Mouse (Mus musculus): Measurements from ENCODE around the gene Itgb3. TPM values are rescaled to one million over a fixed set of nuclear protein-coding genes. Genes with fewer than 3 reads are reported as not detected.
"Not testable (repeated sequence)": the region's sequence is repeated elsewhere in the genome, so short reads cannot be mapped to it uniquely, and the experiment has no call there.

The Itgb3 gene
- total and polyA plus RNA-seq, 3 experiments, result 0.87 to 19.2 (median 2.7) TPM

DNA sequence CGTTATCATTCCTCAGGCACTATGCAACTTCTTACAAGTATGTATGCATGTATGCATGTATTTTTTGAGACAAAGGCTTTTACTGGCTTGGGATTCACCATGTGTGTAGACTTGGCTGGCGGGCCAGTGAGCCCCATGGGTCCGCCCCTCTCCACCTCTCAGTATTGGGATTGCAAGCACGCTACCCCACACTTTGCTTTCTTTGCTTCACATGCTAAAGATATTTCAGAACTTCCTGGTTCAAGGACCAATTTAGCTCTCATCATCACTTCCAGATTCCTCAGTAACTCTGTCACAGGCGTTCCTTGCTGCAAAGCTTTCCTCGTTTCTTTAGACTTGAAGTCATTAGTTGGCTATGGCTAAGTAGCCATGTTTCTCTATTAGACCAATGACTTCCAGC, 41.7 kb upstream of the Itgb3 start:
- H3K9me3 ChIP-seq (replicated peaks), result 0 out of 2 replicates have a peak, but pooled peaks cover 4% of the 10 kb centered on the region
- no peak overlapping the region for H3K4me3 ChIP-seq (ENCODE audit: low read depth, low read length)
- TF ChIP-seq TAL1 (conservative IDR thresholded peaks at IDR 0.05; ENCODE audit: low read depth, low read length) (no peak), POLR2AphosphoS5 (IDR thresholded peaks at IDR 0.05; ENCODE audit: insufficient replicate concordance, low read depth, low read length) (no peak)
- ATAC-seq (ENCODE audit: extremely low read depth, insufficient number of reproducible peaks, low FRiP score, poor library complexity, severe bottlenecking) (no peak), DNase-seq (ENCODE audit: low spot score) (no peak)
- peaks cover 3% of the 10 kb centered on the region for H3K4me1 ChIP-seq (ENCODE audit: insufficient read depth, low read depth, low read length)
- H3K27me3 ChIP-seq (ENCODE audit: insufficient read depth, low read length), result peaks cover 46% of the 10 kb centered on the region
- no peaks in the 10 kb centered on the region for H3K36me3 ChIP-seq (replicated peaks)

DNA sequence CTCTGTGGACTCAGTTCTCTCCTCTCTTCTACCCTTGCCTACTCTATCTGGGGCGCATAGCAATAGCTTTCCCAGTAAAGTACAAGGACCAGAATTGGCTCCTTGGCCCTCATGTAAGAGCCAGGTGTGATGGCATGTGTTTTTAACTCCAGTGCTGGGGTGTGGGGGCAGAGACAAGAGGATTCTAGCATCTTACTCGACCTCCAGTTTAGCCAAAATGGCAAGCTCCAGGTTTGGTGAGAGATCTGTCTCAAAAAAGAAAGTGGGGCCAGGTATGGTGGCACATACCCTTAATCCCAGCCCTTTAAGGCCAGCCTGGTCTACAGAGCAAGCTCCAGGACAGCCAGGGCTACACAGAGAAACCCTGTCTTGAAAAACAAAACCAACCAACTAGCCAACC, 41.0 kb upstream of the Itgb3 start:
- Histone ChIP-seq H3K4me1 (ENCODE audit: insufficient read depth, low read depth, low read length) (peaks cover 3% of the 10 kb centered on the region), H3K36me3 (replicated peaks) (no peaks in the 10 kb centered on the region), H3K9me3 (replicated peaks) (peaks cover 7% of the 10 kb centered on the region), H3K27me3 (ENCODE audit: insufficient read depth, low read length) (peaks cover 41% of the 10 kb centered on the region), H3K4me3 (ENCODE audit: low read depth, low read length) (no peak overlapping the region)
- no peak for TF ChIP-seq CTCF (IDR thresholded peaks at IDR 0.05; ENCODE audit: low read depth, low read length)
- TF ChIP-seq GATA2 (IDR thresholded peaks at IDR 0.05; ENCODE audit: borderline replicate concordance, low read depth, low read length), result no peak
- TF ChIP-seq TAL1 (conservative IDR thresholded peaks at IDR 0.05; ENCODE audit: low read depth, low read length), result no peak
- no peak for TF ChIP-seq GATA1 (IDR thresholded peaks at IDR 0.05; ENCODE audit: borderline replicate concordance, low read length)
- TF ChIP-seq POLR2AphosphoS5 (IDR thresholded peaks at IDR 0.05; ENCODE audit: insufficient replicate concordance, low read depth, low read length), result no peak
- no peak for ATAC-seq (ENCODE audit: extremely low read depth, insufficient number of reproducible peaks, low FRiP score, poor library complexity, severe bottlenecking)
- DNase-seq (ENCODE audit: low spot score), result no peak

- no peak for DNase-seq (ENCODE audit: low spot score)
- ATAC-seq (ENCODE audit: extremely low read depth, insufficient number of reproducible peaks, low FRiP score, poor library complexity, severe bottlenecking), result no peak
- Histone ChIP-seq H3K4me3 (ENCODE audit: low read depth, low read length) (no peak overlapping the region), H3K36me3 (replicated peaks) (no peaks in the 10 kb centered on the region), H3K27me3 (ENCODE audit: insufficient read depth, low read length) (peaks cover 39% of the 10 kb centered on the region), H3K4me1 (ENCODE audit: insufficient read depth, low read depth, low read length) (peaks cover 3% of the 10 kb centered on the region), H3K9me3 (replicated peaks) (peaks cover 7% of the 10 kb centered on the region)
- TF ChIP-seq GATA1 (IDR thresholded peaks at IDR 0.05; ENCODE audit: borderline replicate concordance, low read length) (no peak), GATA2 (IDR thresholded peaks at IDR 0.05; ENCODE audit: borderline replicate concordance, low read depth, low read length) (no peak), CTCF (IDR thresholded peaks at IDR 0.05; ENCODE audit: low read depth, low read length) (no peak), TAL1 (conservative IDR thresholded peaks at IDR 0.05; ENCODE audit: low read depth, low read length) (no peak), POLR2AphosphoS5 (IDR thresholded peaks at IDR 0.05; ENCODE audit: insufficient replicate concordance, low read depth, low read length) (no peak)
Observed at GRCm38 (mm10) chr11:104567736-104568135, 40.1 kb upstream of the Itgb3 start.

- DNase-seq (ENCODE audit: low spot score) (no peak), ATAC-seq (ENCODE audit: extremely low read depth, insufficient number of reproducible peaks, low FRiP score, poor library complexity, severe bottlenecking) (no peak)
- Histone ChIP-seq H3K4me1 (ENCODE audit: insufficient read depth, low read depth, low read length) (peaks cover 3% of the 10 kb centered on the region), H3K4me3 (ENCODE audit: low read depth, low read length) (no peak overlapping the region), H3K27me3 (ENCODE audit: insufficient read depth, low read length) (peaks cover 40% of the 10 kb centered on the region), H3K9me3 (replicated peaks) (peaks cover 7% of the 10 kb centered on the region), H3K36me3 (replicated peaks) (no peaks in the 10 kb centered on the region)
- TF ChIP-seq TAL1 (conservative IDR thresholded peaks at IDR 0.05; ENCODE audit: low read depth, low read length) (no peak), CTCF (IDR thresholded peaks at IDR 0.05; ENCODE audit: low read depth, low read length) (no peak), POLR2AphosphoS5 (IDR thresholded peaks at IDR 0.05; ENCODE audit: insufficient replicate concordance, low read depth, low read length) (no peak), GATA2 (IDR thresholded peaks at IDR 0.05; ENCODE audit: borderline replicate concordance, low read depth, low read length) (no peak), GATA1 (IDR thresholded peaks at IDR 0.05; ENCODE audit: borderline replicate concordance, low read length) (no peak)
Observed at GRCm38 (mm10) chr11:104568326-104568725, 39.5 kb upstream of the Itgb3 start.

DNA sequence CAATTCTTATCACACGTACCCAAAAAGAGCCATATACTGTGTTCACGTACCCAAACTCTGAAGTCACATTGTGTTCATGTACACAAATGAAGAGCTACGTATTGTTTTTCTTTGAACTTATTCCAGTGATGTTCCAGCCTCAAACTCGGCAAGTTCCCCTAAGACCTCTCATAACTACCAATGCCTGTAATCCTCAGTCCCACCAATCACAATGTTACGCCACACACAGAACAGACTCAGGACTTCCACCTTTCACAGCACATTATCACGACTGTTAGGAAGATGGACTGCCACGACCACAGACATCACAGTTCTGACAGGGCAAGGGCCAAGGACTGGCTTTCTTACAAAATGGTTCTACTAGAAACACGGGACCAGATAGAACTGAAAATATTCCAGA, 37.3 kb upstream of the Itgb3 start:
- not testable (repeated sequence) for DNase-seq (ENCODE audit: low spot score); H3K36me3 ChIP-seq (replicated peaks)

GRCm38 (mm10) chr11:104571373-104571772, 36.4 kb upstream of the Itgb3 start:
- not testable (repeated sequence) for H3K4me3 ChIP-seq (ENCODE audit: low read depth, low read length); DNase-seq (ENCODE audit: low spot score)

More for the DNA sequence above, 37.3 kb upstream of the Itgb3 start:
- not testable (repeated sequence) for H3K4me1 ChIP-seq (ENCODE audit: insufficient read depth, low read depth, low read length); H3K4me3 ChIP-seq (ENCODE audit: low read depth, low read length); H3K9me3 ChIP-seq (replicated peaks); ATAC-seq (ENCODE audit: extremely low read depth, insufficient number of reproducible peaks, low FRiP score, poor library complexity, severe bottlenecking)
- H3K27me3 ChIP-seq (ENCODE audit: insufficient read depth, low read length), result peaks cover 33% of the 10 kb centered on the region

GRCm38 (mm10) chr11:104572091-104572490, 35.7 kb upstream of the Itgb3 start:
- no peak overlapping the region for H3K4me3 ChIP-seq (ENCODE audit: low read depth, low read length)
- H3K27me3 ChIP-seq (ENCODE audit: insufficient read depth, low read length), result peaks cover 30% of the 10 kb centered on the region
- H3K9me3 ChIP-seq (replicated peaks), result peaks cover 7% of the 10 kb centered on the region
- no peaks in the 10 kb centered on the region for H3K36me3 ChIP-seq (replicated peaks)
- DNase-seq (ENCODE audit: low spot score), result no peak
- TF ChIP-seq GATA1 (IDR thresholded peaks at IDR 0.05; ENCODE audit: borderline replicate concordance, low read length) (no peak), POLR2AphosphoS5 (IDR thresholded peaks at IDR 0.05; ENCODE audit: insufficient replicate concordance, low read depth, low read length) (no peak), CTCF (IDR thresholded peaks at IDR 0.05; ENCODE audit: low read depth, low read length) (no peak), TAL1 (conservative IDR thresholded peaks at IDR 0.05; ENCODE audit: low read depth, low read length) (no peak), GATA2 (IDR thresholded peaks at IDR 0.05; ENCODE audit: borderline replicate concordance, low read depth, low read length) (no peak)
- no peak for ATAC-seq (ENCODE audit: extremely low read depth, insufficient number of reproducible peaks, low FRiP score, poor library complexity, severe bottlenecking)
- H3K4me1 ChIP-seq (ENCODE audit: insufficient read depth, low read depth, low read length), result peaks cover 3% of the 10 kb centered on the region

More at GRCm38 (mm10) chr11:104571373-104571772, 36.4 kb upstream of the Itgb3 start:
- H3K9me3 ChIP-seq (replicated peaks); ATAC-seq (ENCODE audit: extremely low read depth, insufficient number of reproducible peaks, low FRiP score, poor library complexity, severe bottlenecking); H3K36me3 ChIP-seq (replicated peaks); H3K4me1 ChIP-seq (ENCODE audit: insufficient read depth, low read depth, low read length): not testable (repeated sequence)
- H3K27me3 ChIP-seq (ENCODE audit: insufficient read depth, low read length), result peaks cover 29% of the 10 kb centered on the region
